Mouse (Mus musculus): Measurements from ENCODE around the gene Smyd3.
A peak's percentile ranks its signal among the peaks of the same experiment; 100 is the strongest.

Gene Smyd3

GRCm38 (mm10) chr1:179458236-179458986, 59.4 kb downstream of the Smyd3 start:
- no peak for DNase-seq

GRCm38 (mm10) chr1:179454600-179454999, 63.2 kb downstream of the Smyd3 start:
- DNase-seq = no peak

- peak; percentile 50 for DNase-seq
Observed at GRCm38 (mm10) chr1:179451211-179451610, 66.6 kb downstream of the Smyd3 start.

GRCm38 (mm10) chr1:179446845-179447212, 71.0 kb downstream of the Smyd3 start:
- DNase-seq = no peak

GRCm38 (mm10) chr1:179446127-179446844, 71.6 kb downstream of the Smyd3 start:
- DNase-seq = peak; percentile 94

- DNase-seq = no peak
Observed at GRCm38 (mm10) chr1:179443835-179444234, 74.0 kb downstream of the Smyd3 start.

GRCm38 (mm10) chr1:179443423-179443822, 74.4 kb downstream of the Smyd3 start:
- DNase-seq = no peak

- DNase-seq = no peak
Observed at GRCm38 (mm10) chr1:179436596-179436995, 81.2 kb downstream of the Smyd3 start.

- DNase-seq = no peak
Observed at GRCm38 (mm10) chr1:179434443-179435260, 83.2 kb downstream of the Smyd3 start.

- DNase-seq = no peak
Observed at GRCm38 (mm10) chr1:179433828-179434227, 84.0 kb downstream of the Smyd3 start.

- DNase-seq = no peak
Observed at GRCm38 (mm10) chr1:179433355-179433754, 84.5 kb downstream of the Smyd3 start.

GRCm38 (mm10) chr1:179430077-179430476, 87.8 kb downstream of the Smyd3 start:
- DNase-seq = no peak

GRCm38 (mm10) chr1:179424879-179425472, 92.9 kb downstream of the Smyd3 start:
- no peak for DNase-seq

GRCm38 (mm10) chr1:179419091-179419490, 98.8 kb downstream of the Smyd3 start:
- DNase-seq = no peak

GRCm38 (mm10) chr1:179408086-179408485, 109.8 kb downstream of the Smyd3 start:
- DNase-seq = no peak

- no peak for DNase-seq
Observed at GRCm38 (mm10) chr1:179400835-179401234, 117.0 kb downstream of the Smyd3 start.

- no peak for DNase-seq
Observed at GRCm38 (mm10) chr1:179398639-179399038, 119.2 kb downstream of the Smyd3 start.

- DNase-seq = peak; percentile 40
Observed at GRCm38 (mm10) chr1:179386237-179386975, 131.4 kb downstream of the Smyd3 start.

GRCm38 (mm10) chr1:179385691-179386090, 132.2 kb downstream of the Smyd3 start:
- DNase-seq = no peak

- DNase-seq = no peak
Observed at GRCm38 (mm10) chr1:179384296-179384695, 133.5 kb downstream of the Smyd3 start.

GRCm38 (mm10) chr1:179378102-179378501, 139.7 kb downstream of the Smyd3 start:
- no peak for DNase-seq

- no peak for DNase-seq
Observed at GRCm38 (mm10) chr1:179374987-179375386, 142.9 kb downstream of the Smyd3 start.
